Mouse (Mus musculus): ENCODE measurements around the gene Ddi2.

- TF ChIP-seq CTCF (conservative IDR thresholded peaks at IDR 0.05; ENCODE audit: low read length) (no peak), POU5F1 (IDR thresholded peaks at IDR 0.05; ENCODE audit: borderline replicate concordance, low read length) (no peak), NANOG (IDR thresholded peaks at IDR 0.05; ENCODE audit: borderline replicate concordance, low read length) (no peak)
These were observed 92.0 kb downstream of the Ddi2 start for GRCm38 (mm10) chr4:141631250-141631649.

Measured in E14TG2a.4 (cell line).